Mouse (Mus musculus): Measurements from ENCODE around the gene Nf2. TPM values are rescaled to one million over a fixed set of nuclear protein-coding genes. Genes with fewer than 3 reads are reported as not detected.
A peak's percentile ranks its signal among the peaks of the same experiment; 100 is the strongest.

Gene Nf2
- polyA plus RNA-seq, 1 experiment from 2014 or later, result 16.0 TPM

GRCm38 (mm10) chr11:4821492-4822445 lies 27.6 kb downstream of the Nf2 start:
- 51% methylated on average over 7 of the region's 7 CpGs for WGBS
- Histone ChIP-seq H3K36me3 (ENCODE audit: control insufficient read depth, insufficient read depth) (0 out of 2 replicates have a peak, but pooled peaks cover 2% of the 10 kb centered on the region), H3K9ac (ENCODE audit: low read depth, low read length) (no peak overlapping the region), H3K27me3 (replicated peaks; ENCODE audit: control insufficient read depth, insufficient read depth, low read length) (no peaks in the 10 kb centered on the region), H3K4me1 (replicated peaks; ENCODE audit: control insufficient read depth, insufficient read depth, low read length) (0 out of 2 replicates have a peak, but pooled peaks cover 4% of the 10 kb centered on the region), H3K9me3 (ENCODE audit: control insufficient read depth) (no peaks in the 10 kb centered on the region), H3K4me3 (ENCODE audit: low read depth, low read length) (no peak overlapping the region), H3K4me2 (replicated peaks; ENCODE audit: low read depth) (no peak overlapping the region), H3K27ac (ENCODE audit: low read depth, low read length) (no peak overlapping the region)
- peak; percentile 87 for TF ChIP-seq CTCF (IDR thresholded peaks at IDR 0.05; ENCODE audit: low read depth)
- ATAC-seq, result no peak

DNA sequence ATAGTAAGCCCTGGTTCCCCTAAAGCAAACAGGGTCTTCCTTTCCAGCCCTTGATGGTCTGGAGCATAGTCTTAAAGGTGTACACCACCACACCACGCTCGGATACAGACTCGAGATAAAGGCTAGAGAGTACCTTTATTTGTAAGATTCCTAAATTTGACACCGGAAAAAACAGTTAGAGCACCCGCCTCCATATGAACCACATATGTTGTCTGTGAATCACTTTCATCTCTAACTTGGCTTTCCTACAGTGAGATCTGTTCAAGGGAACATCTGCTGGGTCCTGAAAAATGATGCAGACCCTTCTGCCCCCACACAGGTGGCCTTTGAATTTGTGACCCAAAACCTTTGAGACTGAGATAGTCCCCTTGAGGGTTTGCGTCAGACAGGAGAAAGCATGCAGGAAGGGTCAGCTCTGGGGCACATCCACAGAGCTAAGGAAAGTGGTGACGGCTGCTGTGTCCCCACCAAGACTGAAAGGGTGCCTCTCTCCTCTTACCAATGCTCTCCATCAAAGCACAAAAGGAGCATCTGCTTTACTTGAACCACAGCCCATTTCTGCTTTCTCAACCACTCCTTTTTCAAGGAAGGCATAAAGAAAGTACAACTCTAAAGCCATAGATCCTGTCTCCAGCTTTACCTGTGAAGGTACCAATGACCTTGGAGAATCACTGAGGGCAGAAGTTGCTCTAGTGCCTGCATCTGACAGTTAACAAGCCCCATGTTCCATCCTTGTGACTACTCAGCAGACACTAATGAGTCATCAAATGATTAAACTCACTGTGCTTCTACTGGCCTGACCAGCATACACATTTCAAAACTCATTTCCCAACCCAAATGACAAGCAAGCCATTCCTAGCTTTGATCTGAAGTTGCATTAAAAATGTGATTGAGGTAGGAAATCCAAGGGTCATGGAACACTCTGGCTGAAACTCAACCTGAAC lies 34.6 kb downstream of the Nf2 start:
- H3K27me3 ChIP-seq (replicated peaks; ENCODE audit: control insufficient read depth, insufficient read depth, low read length), result no peaks in the 10 kb centered on the region
- WGBS, result 92% methylated on average over 7 of the region's 7 CpGs
- no peaks in the 10 kb centered on the region for H3K4me1 ChIP-seq (replicated peaks; ENCODE audit: control insufficient read depth, insufficient read depth, low read length)
- peaks cover 8% of the 10 kb centered on the region; the same call in 1 of the 2 replicates for H3K36me3 ChIP-seq (ENCODE audit: control insufficient read depth, insufficient read depth)
- H3K9me3 ChIP-seq (ENCODE audit: control insufficient read depth), result no peaks in the 10 kb centered on the region
- no peak overlapping the region for H3K27ac ChIP-seq (ENCODE audit: low read depth, low read length)
- H3K9ac ChIP-seq (ENCODE audit: low read depth, low read length), result no peak overlapping the region
- TF ChIP-seq CTCF (IDR thresholded peaks at IDR 0.05; ENCODE audit: low read depth), result no peak
- no peak for ATAC-seq
- no peak overlapping the region for H3K4me3 ChIP-seq (ENCODE audit: low read depth, low read length)
- no peak overlapping the region for H3K4me2 ChIP-seq (replicated peaks; ENCODE audit: low read depth)

- 88% methylated on average over 6 of the region's 6 CpGs for whole genome bisulfite sequencing
- Histone ChIP-seq H3K27ac (ENCODE audit: low read depth, low read length) (no peak overlapping the region), H3K4me3 (ENCODE audit: low read depth, low read length) (no peak overlapping the region), H3K9me3 (ENCODE audit: control insufficient read depth) (no peaks in the 10 kb centered on the region), H3K9ac (ENCODE audit: low read depth, low read length) (no peak overlapping the region), H3K36me3 (ENCODE audit: control insufficient read depth, insufficient read depth) (peaks cover 16% of the 10 kb centered on the region), H3K4me2 (replicated peaks; ENCODE audit: low read depth) (no peak overlapping the region), H3K27me3 (replicated peaks; ENCODE audit: control insufficient read depth, insufficient read depth, low read length) (no peaks in the 10 kb centered on the region), H3K4me1 (replicated peaks; ENCODE audit: control insufficient read depth, insufficient read depth, low read length) (no peaks in the 10 kb centered on the region)
- TF ChIP-seq CTCF (IDR thresholded peaks at IDR 0.05; ENCODE audit: low read depth), result no peak
- ATAC-seq, result no peak
Measured at GRCm38 (mm10) chr11:4808311-4808710, 41.0 kb downstream of the Nf2 start.

DNA sequence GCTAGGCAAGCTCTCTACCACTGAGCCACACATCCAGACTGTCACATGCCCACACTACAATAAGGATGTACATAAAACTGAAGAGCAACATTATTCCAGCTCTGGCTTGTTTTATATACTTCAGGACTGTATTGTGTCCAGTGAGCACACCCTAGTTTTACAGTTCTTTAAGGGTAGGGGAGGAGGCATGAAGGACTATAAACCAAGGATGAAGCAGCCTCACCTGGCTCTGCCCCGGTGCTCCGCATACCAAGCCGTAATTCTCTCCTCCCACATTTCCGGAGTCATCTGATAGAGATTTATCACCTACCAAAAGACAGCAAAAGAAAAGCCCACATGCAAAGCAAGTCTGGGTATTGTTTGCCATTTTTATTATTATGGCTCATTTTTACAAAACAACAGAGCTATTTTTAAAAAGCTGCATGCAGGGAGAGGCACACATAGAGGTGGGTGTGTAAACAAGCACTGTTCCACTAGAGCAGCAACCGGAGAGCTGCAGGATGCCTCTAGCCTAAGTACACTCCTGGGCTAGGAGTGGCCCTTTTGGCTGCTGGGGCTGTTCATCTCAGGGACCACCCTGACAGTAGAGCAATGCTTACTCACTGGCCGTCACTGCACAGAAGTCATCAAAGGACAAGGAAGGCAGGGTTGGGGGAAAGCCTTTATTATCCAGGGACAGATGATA lies 43.2 kb downstream of the Nf2 start:
- peak overlapping the region; percentile 54 for H3K27ac ChIP-seq (ENCODE audit: low read depth, low read length)
- H3K4me1 ChIP-seq (replicated peaks; ENCODE audit: control insufficient read depth, insufficient read depth, low read length), result no peaks in the 10 kb centered on the region
- H3K36me3 ChIP-seq (ENCODE audit: control insufficient read depth, insufficient read depth), result peaks cover 11% of the 10 kb centered on the region
- peak overlapping the region; percentile 10 for H3K4me2 ChIP-seq (replicated peaks; ENCODE audit: low read depth)
- no peak for TF ChIP-seq CTCF (IDR thresholded peaks at IDR 0.05; ENCODE audit: low read depth)
- 30% methylated on average over 6 of the region's 6 CpGs for WGBS
- H3K27me3 ChIP-seq (replicated peaks; ENCODE audit: control insufficient read depth, insufficient read depth, low read length), result no peaks in the 10 kb centered on the region
- no peak overlapping the region for H3K4me3 ChIP-seq (ENCODE audit: low read depth, low read length)
- ATAC-seq, result peak; percentile 84
- H3K9ac ChIP-seq (ENCODE audit: low read depth, low read length), result no peak overlapping the region
- H3K9me3 ChIP-seq (ENCODE audit: control insufficient read depth), result no peaks in the 10 kb centered on the region

- WGBS, result 82% methylated on average over 6 of the region's 6 CpGs
- no peak overlapping the region for H3K4me3 ChIP-seq (ENCODE audit: low read depth, low read length)
- no peaks in the 10 kb centered on the region for H3K9me3 ChIP-seq (ENCODE audit: control insufficient read depth)
- H3K4me2 ChIP-seq (replicated peaks; ENCODE audit: low read depth), result no peak overlapping the region
- H3K4me1 ChIP-seq (replicated peaks; ENCODE audit: control insufficient read depth, insufficient read depth, low read length), result no peaks in the 10 kb centered on the region
- no peaks in the 10 kb centered on the region for H3K27me3 ChIP-seq (replicated peaks; ENCODE audit: control insufficient read depth, insufficient read depth, low read length)
- no peak overlapping the region for H3K27ac ChIP-seq (ENCODE audit: low read depth, low read length)
- no peak for ATAC-seq
- no peak for TF ChIP-seq CTCF (IDR thresholded peaks at IDR 0.05; ENCODE audit: low read depth)
- H3K36me3 ChIP-seq (ENCODE audit: control insufficient read depth, insufficient read depth), result peaks cover 11% of the 10 kb centered on the region
- H3K9ac ChIP-seq (ENCODE audit: low read depth, low read length), result no peak overlapping the region
Measured at GRCm38 (mm10) chr11:4804921-4805562, 44.3 kb downstream of the Nf2 start.

Measured in intestine, postnatal 0 days (tissue).